Mouse (Mus musculus) layer of hippocampus, postnatal 14 days (tissue): Measurements from ENCODE around the gene Txlna. TPM values are rescaled to one million over a fixed set of nuclear protein-coding genes. Genes with fewer than 3 reads are reported as not detected.

Experiments
- DNase-seq, 2 experiments: peaks; one replicate each; pipeline ENCODE4 v3.0.0; 2021 to 2022; ENCODE audit warnings: low spot score in 2 of 2, mixed read lengths in 1 of 2
- long read RNA-seq, 2 experiments: library from polyadenylated mRNA; stranded (forward); transcript quantifications; one replicate each; pipeline ENCODE4 v2.0.0; 2021
- total RNA-seq, 2 experiments: library from RNA; stranded (reverse); gene quantifications; 2 replicates each; pipeline ENCODE4 v1.2.3; 2021

Txlna gene
- total RNA-seq, result 10 to 100 TPM; 39.8 to 46.9 TPM
- long read RNA-seq, experiment 1, full-length matches to known transcripts, result 31 of 44 reads
- long read RNA-seq, experiment 1, partial matches to known transcripts, result 1 of 44 reads
- long read RNA-seq, experiment 1, other reads (novel, unspliced or antisense), result 12 of 44 reads
- long read RNA-seq, experiment 2, full-length matches to known transcripts, result 35 of 44 reads
- long read RNA-seq, experiment 2, partial matches to known transcripts, result 1 of 44 reads
- long read RNA-seq, experiment 2, other reads (novel, unspliced or antisense), result 8 of 44 reads

GRCm38 (mm10) chr4:129640638-129641467, at the start of gene Txlna:
Txlna (minus strand) TSS chr4:129641065.
- DNase-seq, result peak; percentile 96 to 98

DNA sequence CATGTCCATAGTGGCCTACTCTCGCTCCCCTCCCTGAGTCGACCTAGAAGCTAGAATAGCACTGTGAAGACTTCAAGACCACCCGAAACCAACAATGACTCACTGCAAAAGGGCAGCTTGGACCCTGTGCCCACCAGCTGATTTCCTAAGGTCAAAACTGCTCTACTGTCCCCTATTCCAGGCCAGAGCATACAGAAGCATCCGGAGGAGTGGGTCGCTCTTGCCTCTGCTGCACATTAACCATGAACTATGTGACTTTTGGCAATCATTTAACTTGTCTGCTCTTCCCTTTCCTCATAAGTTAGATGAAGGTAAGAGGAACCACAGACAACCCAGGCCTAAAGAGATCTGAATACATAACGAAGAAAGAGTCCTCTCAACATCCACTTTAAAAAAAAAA, 43.7 kb upstream of the Txlna start:
- no peak for DNase-seq

- DNase-seq, result no peak
These were observed 43.1 kb upstream of the Txlna start for GRCm38 (mm10) chr4:129683901-129684493.

DNA sequence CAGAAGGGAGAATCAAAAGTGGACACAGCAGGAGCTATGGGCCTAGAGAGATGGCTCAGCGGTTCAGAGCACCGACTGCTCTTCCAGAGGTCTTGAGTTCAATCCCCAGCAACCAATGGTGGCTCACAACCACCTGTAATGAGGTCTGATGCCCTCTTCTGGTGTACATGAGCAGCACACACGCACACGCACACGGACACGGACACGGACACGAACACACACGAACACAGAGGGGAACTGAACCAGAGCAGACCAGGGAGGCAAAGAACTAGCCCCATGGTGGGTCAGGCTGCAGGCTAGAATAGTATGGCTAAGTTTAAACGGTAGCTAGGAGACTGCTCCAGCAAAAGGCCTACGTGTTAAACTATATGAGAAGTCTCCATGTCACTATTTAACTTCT, 41.0 kb upstream of the Txlna start:
- DNase-seq, result no peak

GRCm38 (mm10) chr4:129672878-129673449, 32.1 kb upstream of the Txlna start:
- no peak for DNase-seq

DNA sequence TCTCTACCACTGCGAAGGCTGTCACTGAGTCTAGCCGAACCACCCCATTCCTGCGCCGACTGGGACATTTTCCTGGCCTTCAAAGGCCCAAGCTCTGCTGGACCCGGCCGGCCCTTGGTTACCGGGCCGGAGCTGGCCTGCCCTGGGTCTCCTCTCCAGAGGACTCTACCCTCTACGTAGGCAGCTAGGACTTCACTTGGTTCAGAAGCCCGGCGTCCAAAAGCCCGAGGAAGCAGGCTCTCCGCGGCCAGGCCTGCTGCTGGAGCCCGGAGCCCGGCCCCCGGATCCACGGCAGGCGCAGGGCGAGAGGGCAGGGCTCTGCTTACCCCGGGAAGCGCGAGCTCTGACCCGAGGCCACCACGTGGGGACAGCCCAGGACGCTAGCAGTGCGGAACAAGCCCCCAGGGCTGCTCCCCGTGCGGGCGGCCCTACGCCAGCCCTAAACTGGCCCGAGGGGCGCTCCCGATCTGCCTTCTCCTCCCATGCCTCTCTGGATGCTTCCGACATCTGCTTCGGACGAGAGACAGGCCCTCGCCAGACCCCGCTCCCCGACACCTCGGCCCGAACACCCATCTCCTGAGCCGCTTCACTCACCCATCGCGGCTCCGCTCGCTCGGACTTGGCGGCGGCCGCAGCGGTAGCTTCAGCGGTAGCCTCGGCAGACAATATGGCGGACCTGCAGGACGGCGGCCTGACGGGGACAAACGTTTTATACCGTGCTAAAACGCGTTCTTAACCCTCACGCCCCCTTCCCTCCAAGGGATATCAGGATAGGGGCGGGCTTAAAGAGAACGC, 31.4 kb upstream of the Txlna start, which contains the start of gene Kpna6:
Kpna6 (minus strand) TSS at position 685 of the 795 bp plus-strand sequence.
- DNase-seq, result peak; percentile 93 to 94

- DNase-seq, result peak; percentile 22 to 51
These were observed 30.7 kb upstream of the Txlna start for GRCm38 (mm10) chr4:129671491-129672082.

- DNase-seq, result no peak
These were observed 21.5 kb upstream of the Txlna start for GRCm38 (mm10) chr4:129662255-129662813.

- DNase-seq, result no peak
These were observed 20.7 kb upstream of the Txlna start for GRCm38 (mm10) chr4:129661584-129661983.

GRCm38 (mm10) chr4:129654770-129655169, 13.9 kb upstream of the Txlna start:
- no peak for DNase-seq

DNA sequence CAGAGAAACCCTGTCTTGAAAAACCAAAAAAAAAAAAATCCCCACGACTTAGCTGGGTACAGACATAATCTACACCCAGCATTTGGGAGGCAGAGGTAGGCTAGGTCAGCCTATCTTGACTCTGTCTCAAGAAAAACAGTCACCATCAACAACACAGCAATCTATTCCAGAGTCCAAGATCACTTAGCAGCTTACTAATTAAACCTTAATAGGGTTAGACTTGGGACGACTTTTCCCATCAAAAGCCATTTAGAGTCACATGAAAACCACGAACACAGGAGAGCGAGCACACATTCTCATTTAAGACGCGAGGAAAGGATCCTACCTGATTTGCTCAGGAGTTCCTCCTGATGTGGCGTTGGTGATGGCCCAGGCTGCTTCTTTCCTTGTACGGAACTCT, 9.5 kb upstream of the Txlna start:
- DNase-seq, result no peak

DNA sequence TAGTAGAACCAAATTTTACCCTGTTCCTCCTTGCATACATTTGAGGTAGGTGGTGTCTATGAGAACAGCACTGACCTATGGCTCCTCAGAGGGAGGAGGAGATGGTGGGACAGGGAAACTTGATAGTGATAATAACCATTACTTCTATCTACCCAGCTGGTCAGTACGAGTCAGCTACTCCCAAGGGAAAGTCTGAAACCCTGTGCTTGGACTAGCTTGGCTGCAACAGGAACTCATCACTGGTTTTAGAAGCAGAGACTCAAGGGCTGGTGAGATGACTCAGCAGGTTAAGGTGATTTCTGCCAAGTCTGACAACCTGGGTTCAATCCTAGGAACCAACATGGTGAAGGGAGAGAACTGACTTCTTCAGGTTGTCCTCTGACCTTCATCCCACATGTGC, 7.8 kb upstream of the Txlna start:
- DNase-seq, result no peak

- no peak for DNase-seq
These were observed 4.3 kb upstream of the Txlna start for GRCm38 (mm10) chr4:129645204-129645603.

GRCm38 (mm10) chr4:129641756-129642155, 891 bp upstream of the Txlna start:
- DNase-seq, result no peak

- DNase-seq, result peak in 1 of 2 experiments; percentile 47
These were observed 696 bp downstream of the Txlna start for GRCm38 (mm10) chr4:129640101-129640637.

DNA sequence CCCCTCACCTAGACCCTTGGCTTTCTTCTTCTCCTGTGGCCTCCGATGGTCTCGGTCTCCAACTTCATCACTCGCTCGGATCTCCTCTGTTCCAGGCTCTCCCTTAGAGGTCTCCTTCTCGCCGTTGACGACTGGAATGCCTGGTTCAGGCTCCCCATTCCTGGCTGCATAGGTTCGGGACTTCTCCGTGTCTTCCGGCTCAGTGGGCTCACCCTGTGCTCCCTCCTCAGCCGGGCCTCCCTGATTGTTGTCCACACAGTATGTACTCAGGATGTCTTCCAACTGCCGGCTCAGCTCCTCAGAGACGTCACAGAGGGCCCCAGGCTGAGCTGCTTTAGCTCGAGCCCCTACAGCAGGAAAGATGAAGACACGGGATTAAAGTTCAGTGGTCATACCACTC, 1.6 kb downstream of the Txlna start:
- no peak for DNase-seq

GRCm38 (mm10) chr4:129633852-129634251, 7.0 kb downstream of the Txlna start:
- DNase-seq, result no peak

GRCm38 (mm10) chr4:129631867-129632266, 9.0 kb downstream of the Txlna start:
- DNase-seq, result no peak

- no peak for DNase-seq
These were observed 9.9 kb downstream of the Txlna start for GRCm38 (mm10) chr4:129630944-129631343.

- DNase-seq, result no peak
These were observed 14.8 kb downstream of the Txlna start for GRCm38 (mm10) chr4:129626035-129626434.
